Mouse (Mus musculus) left cerebral cortex, adult 9 months (tissue): ENCODE data around the gene Olfr427.
"Not testable (repeated sequence)": the region's sequence is repeated elsewhere in the genome, so short reads cannot be mapped to it uniquely, and the experiment has no call there.

Experiments
- DNase-seq, 2 experiments: peaks; one replicate each; pipeline ENCODE4 v3.0.0; 2022; ENCODE audit warnings: low spot score in 2 of 2

The Olfr427 gene

GRCm38 (mm10) chr1:174096591-174096990 lies at the start of gene Olfr427:
Olfr427 (plus strand) TSS chr1:174096891.
- no peak for DNase-seq

GRCm38 (mm10) chr1:174048227-174048626 lies 48.5 kb upstream of the Olfr427 start:
- not testable (repeated sequence) for DNase-seq

GRCm38 (mm10) chr1:174048893-174049292 lies 47.8 kb upstream of the Olfr427 start, which contains the start of gene Olfr432:
Olfr432 (plus strand) TSS chr1:174049205.
- DNase-seq, result no peak

- not testable (repeated sequence) for DNase-seq
These were observed 47.3 kb upstream of the Olfr427 start for GRCm38 (mm10) chr1:174049357-174049756.

- no peak for DNase-seq
These were observed 46.2 kb upstream of the Olfr427 start for GRCm38 (mm10) chr1:174050532-174050931.

GRCm38 (mm10) chr1:174051515-174051914 lies 45.2 kb upstream of the Olfr427 start:
- no peak for DNase-seq

- no peak for DNase-seq
These were observed 44.7 kb upstream of the Olfr427 start for GRCm38 (mm10) chr1:174051931-174052536.

- no peak for DNase-seq
These were observed 43.7 kb upstream of the Olfr427 start for GRCm38 (mm10) chr1:174052981-174053380.

- no peak for DNase-seq
These were observed 41.4 kb upstream of the Olfr427 start for GRCm38 (mm10) chr1:174055248-174055647.

- DNase-seq, result no peak
These were observed 30.4 kb upstream of the Olfr427 start, which contains the start of gene Olfr430 for GRCm38 (mm10) chr1:174066305-174066704. Olfr430 (plus strand) TSS chr1:174066605.

- no peak for DNase-seq
These were observed 12.7 kb upstream of the Olfr427 start, which contains the start of gene Olfr429 for GRCm38 (mm10) chr1:174084031-174084430. Olfr429 (plus strand) TSS chr1:174084331.

- no peak for DNase-seq
These were observed 7.0 kb downstream of the Olfr427 start for GRCm38 (mm10) chr1:174103735-174104134.

- no peak for DNase-seq
These were observed 24.4 kb downstream of the Olfr427 start, which contains the start of gene Olfr231 for GRCm38 (mm10) chr1:174121062-174121461. Olfr231 (minus strand) TSS chr1:174121162.

GRCm38 (mm10) chr1:174131217-174131616 lies 34.5 kb downstream of the Olfr427 start, which contains the start of gene Olfr424:
Olfr424 (plus strand) TSS chr1:174131517.
- DNase-seq, result no peak

- DNase-seq, result no peak
These were observed 35.3 kb downstream of the Olfr427 start for GRCm38 (mm10) chr1:174131999-174132398.

GRCm38 (mm10) chr1:174141384-174141783 lies 44.7 kb downstream of the Olfr427 start:
- DNase-seq, result no peak

- no peak for DNase-seq
These were observed 50.0 kb downstream of the Olfr427 start for GRCm38 (mm10) chr1:174146696-174147095.

GRCm38 (mm10) chr1:174149289-174149688 lies 52.6 kb downstream of the Olfr427 start:
- no peak for DNase-seq
